Mouse (Mus musculus): Measurements from ENCODE around the gene Rbm8a.
"Not testable (repeated sequence)": the region's sequence is repeated elsewhere in the genome, so short reads cannot be mapped to it uniquely, and the experiment has no call there.

GRCm38 (mm10) chr3:96606007-96606406, 23.7 kb upstream of the Rbm8a start:
- not testable (repeated sequence) for TF ChIP-seq GATA1, TAL1 (IDR thresholded peaks at IDR 0.05; ENCODE audit: low read length)
